Mouse (Mus musculus): ENCODE measurements around the gene Olfr319.
"Not testable (repeated sequence)": the region's sequence is repeated elsewhere in the genome, so short reads cannot be mapped to it uniquely, and the experiment has no call there.

- TF ChIP-seq CTCF (IDR thresholded peaks at IDR 0.05; ENCODE audit: control insufficient read depth, insufficient read depth, low read length); POLR2A (IDR thresholded peaks at IDR 0.05; ENCODE audit: borderline replicate concordance, control insufficient read depth, low read depth, low read length): not testable (repeated sequence)
Measured at GRCm38 (mm10) chr11:58717723-58718122, 18.8 kb downstream of the Olfr319 start.

Measured in bone marrow, adult 2 months (tissue).